Mouse (Mus musculus) spleen, adult 2 months (tissue): ENCODE results near the gene Pax4. TPM values are rescaled to one million over a fixed set of nuclear protein-coding genes. Genes with fewer than 3 reads are reported as not detected.

Source experiments
- DNase-seq, 2 experiments: peaks; one replicate each; pipeline versions ENCODE4 v3.0.0 to v3.0.0-alpha.2; 2012 to 2021; ENCODE audit warnings: low spot score in 2 of 2, low read depth in 1 of 2
- H3K27ac ChIP-seq: fragments of 200-500 bp; 2 replicates; pipeline ENCODE4 v1.5.1; 2012; ENCODE audit warnings: low read length, inconsistent platforms; ENCODE audit not compliant: insufficient read depth
- H3K27me3 ChIP-seq: fragments of 200-500 bp; 2 replicates; pipeline ENCODE4 v1.6.1; 2012; ENCODE audit warnings: mild to moderate bottlenecking, moderate library complexity, low read length, inconsistent platforms; ENCODE audit not compliant: control insufficient read depth, insufficient read depth
- H3K36me3 ChIP-seq: fragments of 200-500 bp; 2 replicates; pipeline ENCODE4 v1.6.1; 2012; ENCODE audit warnings: mild to moderate bottlenecking, low read length, inconsistent platforms; ENCODE audit not compliant: control insufficient read depth, insufficient read depth
- H3K4me1 ChIP-seq: fragments of 200-500 bp; 2 replicates; pipeline ENCODE4 v1.6.1; 2011; ENCODE audit warnings: inconsistent platforms; ENCODE audit not compliant: control insufficient read depth, insufficient read depth, insufficient read length
- H3K4me3 ChIP-seq: fragments of 200-500 bp; 2 replicates; pipeline ENCODE4 v1.5.1; 2011; ENCODE audit warnings: mild to moderate bottlenecking, inconsistent platforms; ENCODE audit not compliant: insufficient read depth, insufficient read length; ENCODE audit errors: extremely low read depth
- CTCF ChIP-seq: fragments of 200-500 bp; IDR thresholded peaks from 2 replicates; pipeline ENCODE4 v1.5.1; 2011; ENCODE audit warnings: mild to moderate bottlenecking, inconsistent platforms; ENCODE audit not compliant: insufficient read depth, insufficient read length, insufficient replicate concordance; ENCODE audit errors: extremely low read depth
- POLR2A ChIP-seq: fragments of 200-500 bp; IDR thresholded peaks from 2 replicates; pipeline ENCODE4 v1.6.1; 2011; ENCODE audit warnings: low read depth, low read length, inconsistent platforms
- WGBS: fragments of 180-500 bp; shearing (Covaris S2); methylation state at CpG from one replicate; pipeline ENCODE4 v1.1.7; 2018; 5-methylcytosine and 5-hydroxymethylcytosine counted together
- polyA plus RNA-seq: library from polyadenylated mRNA; depleted of rRNA; stranded (reverse); fragments of >200 nt; gene quantifications from 2 replicates; pipeline ENCODE4 v1.2.3, GENCODE M21; 2012

Gene Pax4
- polyA plus RNA-seq, 1 experiment: not detected

GRCm38 (mm10) chr6:28486008-28486407, 36.9 kb upstream of the Pax4 start:
- peaks cover 4% of the 10 kb centered on the region for H3K36me3 ChIP-seq
- H3K4me3 ChIP-seq: no peak overlapping the region
- no peaks in the 10 kb centered on the region for H3K27me3 ChIP-seq
- WGBS: 87% methylated on average over 2 of the region's 2 CpGs
- H3K27ac ChIP-seq: no peak overlapping the region
- DNase-seq: no peak
- peaks cover 11% of the 10 kb centered on the region for H3K4me1 ChIP-seq
- TF ChIP-seq POLR2A (no peak), CTCF (no peak)

GRCm38 (mm10) chr6:28482711-28483315, 33.7 kb upstream of the Pax4 start:
- Histone ChIP-seq H3K27ac (no peak overlapping the region), H3K36me3 (no peaks in the 10 kb centered on the region), H3K4me3 (no peak overlapping the region), H3K27me3 (no peaks in the 10 kb centered on the region), H3K4me1 (peaks cover 12% of the 10 kb centered on the region)
- no peak for DNase-seq
- WGBS: 47% methylated on average over 4 of the region's 4 CpGs
- TF ChIP-seq POLR2A (no peak), CTCF (no peak)

GRCm38 (mm10) chr6:28480752-28481492, 31.8 kb upstream of the Pax4 start:
- 7% methylated on average over 21 of the region's 21 CpGs for WGBS
- TF ChIP-seq CTCF: no peak
- no peak for TF ChIP-seq POLR2A
- no peak for DNase-seq
- peaks cover 5% of the 10 kb centered on the region for H3K4me1 ChIP-seq
- H3K4me3 ChIP-seq: peak overlapping the region; percentile 93
- H3K36me3 ChIP-seq: no peaks in the 10 kb centered on the region
- H3K27ac ChIP-seq: peak overlapping the region; percentile 42; the same call in 1 of the 2 replicates
- H3K27me3 ChIP-seq: no peaks in the 10 kb centered on the region

- H3K4me3 ChIP-seq: peak overlapping the region; percentile 93
- no peaks in the 10 kb centered on the region for H3K27me3 ChIP-seq
- H3K4me1 ChIP-seq: peaks cover 4% of the 10 kb centered on the region
- H3K36me3 ChIP-seq: no peaks in the 10 kb centered on the region
- TF ChIP-seq CTCF (no peak), POLR2A (peak; percentile 77)
- peak; percentile 96 to 100 for DNase-seq
- peak overlapping the region; percentile 60 for H3K27ac ChIP-seq
- WGBS: under 1% methylated on average over 66 of the region's 68 CpGs
Measured at GRCm38 (mm10) chr6:28479865-28480751, 31.0 kb upstream of the Pax4 start.

GRCm38 (mm10) chr6:28474839-28475238, 25.7 kb upstream of the Pax4 start, which contains the start of gene Snd1:
TSS of gene Snd1 (plus strand) at chr6:28475139.
- H3K27ac ChIP-seq: no peak within 1 kb of the TSS
- no peak for DNase-seq
- H3K36me3 ChIP-seq: no peaks in the 10 kb centered on the region
- no peak within 1 kb of the TSS for H3K4me3 ChIP-seq
- peaks cover 4% of the 10 kb centered on the region; the same call in 1 of the 2 replicates for H3K4me1 ChIP-seq
- 89% methylated on average over 5 of the region's 5 CpGs for WGBS
- no peak for TF ChIP-seq POLR2A
- no peaks in the 10 kb centered on the region for H3K27me3 ChIP-seq

GRCm38 (mm10) chr6:28474211-28474610, 25.1 kb upstream of the Pax4 start:
- H3K4me1 ChIP-seq: 0 out of 2 replicates have a peak, but pooled peaks cover under 1% of the 10 kb centered on the region
- no peak overlapping the region for H3K4me3 ChIP-seq
- H3K27me3 ChIP-seq: no peaks in the 10 kb centered on the region
- TF ChIP-seq POLR2A: no peak
- TF ChIP-seq CTCF: no peak
- WGBS: 94% methylated on average over 4 of the region's 4 CpGs
- H3K36me3 ChIP-seq: no peaks in the 10 kb centered on the region
- no peak overlapping the region for H3K27ac ChIP-seq
- DNase-seq: no peak
